Mouse (Mus musculus) kidney, embryonic 15.5 days (tissue): ENCODE measurements around the gene Lrrc32. TPM values are rescaled to one million over a fixed set of nuclear protein-coding genes. Genes with fewer than 3 reads are reported as not detected.
A peak's percentile ranks its signal among the peaks of the same experiment; 100 is the strongest.

Experiments
- ATAC-seq: fragments of 200-750 bp; cut with Nextera tagmentation; replicated peaks from 2 replicates; pipeline ENCODE4 v1.8.0; 2017; ENCODE audit warnings: moderate TSS enrichment; ENCODE audit not compliant: low FRiP score
- H3K27ac ChIP-seq: fragments of 300-500 bp; sonication (generic); 2 replicates; pipeline ENCODE4 v1.5.1; 2015; ENCODE audit warnings: mild to moderate bottlenecking, inconsistent platforms
- H3K27me3 ChIP-seq: fragments of 300-500 bp; sonication (generic); 2 replicates; pipeline ENCODE4 v1.6.1; 2015; ENCODE audit warnings: inconsistent platforms
- H3K36me3 ChIP-seq: fragments of 300-500 bp; sonication (generic); 2 replicates; pipeline ENCODE4 v1.6.1; 2015; ENCODE audit warnings: inconsistent platforms
- H3K4me1 ChIP-seq: fragments of 300-500 bp; sonication (generic); 2 replicates; pipeline ENCODE4 v1.6.1; 2015; ENCODE audit warnings: inconsistent platforms
- H3K4me2 ChIP-seq: fragments of 300-500 bp; sonication (generic); 2 replicates; pipeline ENCODE4 v1.6.1; 2015; ENCODE audit warnings: moderate library complexity, mild to moderate bottlenecking, inconsistent platforms
- H3K4me3 ChIP-seq: fragments of 300-500 bp; sonication (generic); replicated peaks from 2 replicates; pipeline ENCODE4 v1.5.1; 2015; ENCODE audit warnings: mild to moderate bottlenecking, inconsistent platforms
- H3K9ac ChIP-seq: fragments of 300-500 bp; sonication (generic); 2 replicates; pipeline ENCODE4 v1.6.1; 2015; ENCODE audit warnings: mild to moderate bottlenecking, inconsistent platforms
- H3K9me3 ChIP-seq: fragments of 300-500 bp; sonication (generic); replicated peaks from 2 replicates; pipeline ENCODE4 v1.6.1; 2016; ENCODE audit warnings: inconsistent platforms
- WGBS: fragments of 180-500 bp; shearing (Covaris S2); methylation state at CpG from one replicate; pipeline ENCODE4 v1.1.7; 2015; ENCODE audit warnings: mixed read lengths; 5-methylcytosine and 5-hydroxymethylcytosine counted together
- polyA plus RNA-seq: library from polyadenylated mRNA; unstranded; fragments of >200 nt; fragmentation: Nextera tagmentation; extraction: Ambion mirVana; gene quantifications from 2 replicates; pipeline ENCODE4 v1.2.1, GENCODE M21; 2015

Lrrc32 gene
- polyA plus RNA-seq = 12.7 and 16.9 TPM in 2 replicates

GRCm38 (mm10) chr7:98489131-98489530, at the start of gene Lrrc32:
Gene Lrrc32 (plus strand): TSS chr7:98489283.
- Histone ChIP-seq H3K9ac (peak within 1 kb of the TSS; percentile 45), H3K4me1 (peaks cover 68% of the 10 kb centered on the region), H3K9me3 (no peaks in the 10 kb centered on the region), H3K36me3 (no peaks in the 10 kb centered on the region), H3K27ac (peak within 1 kb of the TSS; percentile 24; the same call in 1 of the 2 replicates), H3K4me3 (peak within 1 kb of the TSS; percentile 57), H3K27me3 (peaks cover 14% of the 10 kb centered on the region; the same call in 1 of the 2 replicates), H3K4me2 (peak within 1 kb of the TSS; percentile 83)
- WGBS = 54% methylated on average over 6 of the region's 6 CpGs
- no peak for ATAC-seq

GRCm38 (mm10) chr7:98439956-98440466, 49.1 kb upstream of the Lrrc32 start, which contains the start of gene Gucy2d:
Gene Gucy2d (plus strand): TSS chr7:98440416.
- Histone ChIP-seq H3K4me1 (no peaks in the 10 kb centered on the region), H3K27me3 (no peaks in the 10 kb centered on the region), H3K4me2 (no peak within 1 kb of the TSS), H3K27ac (no peak within 1 kb of the TSS), H3K9me3 (no peaks in the 10 kb centered on the region), H3K9ac (no peak within 1 kb of the TSS), H3K36me3 (no peaks in the 10 kb centered on the region), H3K4me3 (no peak within 1 kb of the TSS)
- no peak for ATAC-seq
- WGBS = 45% methylated on average over 10 of the region's 10 CpGs

- Histone ChIP-seq H3K4me3 (no peak overlapping the region), H3K9me3 (no peaks in the 10 kb centered on the region), H3K36me3 (no peaks in the 10 kb centered on the region), H3K4me1 (no peaks in the 10 kb centered on the region), H3K4me2 (no peak overlapping the region), H3K27me3 (no peaks in the 10 kb centered on the region), H3K9ac (no peak overlapping the region), H3K27ac (no peak overlapping the region)
- 73% methylated on average over 3 of the region's 3 CpGs for WGBS
- no peak for ATAC-seq
Observed at GRCm38 (mm10) chr7:98446873-98447272, 42.2 kb upstream of the Lrrc32 start.

GRCm38 (mm10) chr7:98447585-98448308, 41.3 kb upstream of the Lrrc32 start:
- 65% methylated on average over 11 of the region's 11 CpGs for WGBS
- Histone ChIP-seq H3K9me3 (no peaks in the 10 kb centered on the region), H3K27me3 (no peaks in the 10 kb centered on the region), H3K36me3 (no peaks in the 10 kb centered on the region), H3K4me2 (no peak overlapping the region), H3K4me3 (no peak overlapping the region), H3K4me1 (no peaks in the 10 kb centered on the region), H3K27ac (no peak overlapping the region), H3K9ac (no peak overlapping the region)
- no peak for ATAC-seq

- H3K36me3 ChIP-seq = no peaks in the 10 kb centered on the region
- no peaks in the 10 kb centered on the region for H3K4me1 ChIP-seq
- H3K27me3 ChIP-seq = no peaks in the 10 kb centered on the region
- ATAC-seq = no peak
- H3K9ac ChIP-seq = no peak overlapping the region
- H3K27ac ChIP-seq = no peak overlapping the region
- 84% methylated on average over 5 of the region's 5 CpGs for WGBS
- no peak overlapping the region for H3K4me2 ChIP-seq
- no peak overlapping the region for H3K4me3 ChIP-seq
- H3K9me3 ChIP-seq = no peaks in the 10 kb centered on the region
Observed at GRCm38 (mm10) chr7:98448309-98448630, 40.8 kb upstream of the Lrrc32 start.

GRCm38 (mm10) chr7:98449696-98450095, 39.4 kb upstream of the Lrrc32 start:
- no peak overlapping the region for H3K4me2 ChIP-seq
- ATAC-seq = no peak
- H3K27me3 ChIP-seq = no peaks in the 10 kb centered on the region
- H3K9ac ChIP-seq = no peak overlapping the region
- peaks cover 6% of the 10 kb centered on the region for H3K4me1 ChIP-seq
- WGBS = 83% methylated on average over 9 of the region's 9 CpGs
- no peak overlapping the region for H3K27ac ChIP-seq
- H3K36me3 ChIP-seq = no peaks in the 10 kb centered on the region
- H3K9me3 ChIP-seq = no peaks in the 10 kb centered on the region
- H3K4me3 ChIP-seq = no peak overlapping the region

GRCm38 (mm10) chr7:98454397-98455120, 34.5 kb upstream of the Lrrc32 start:
- WGBS = 37% methylated on average over 10 of the region's 10 CpGs
- Histone ChIP-seq H3K4me3 (no peak overlapping the region), H3K27ac (peak overlapping the region; percentile 9; the same call in 1 of the 2 replicates), H3K27me3 (no peaks in the 10 kb centered on the region), H3K4me1 (peaks cover 13% of the 10 kb centered on the region), H3K36me3 (no peaks in the 10 kb centered on the region), H3K9ac (no peak overlapping the region), H3K9me3 (no peaks in the 10 kb centered on the region), H3K4me2 (0 out of 2 replicates have a peak overlapping the region, but pooled peaks have one; percentile 3)
- ATAC-seq = peak; percentile 36; the same call in 1 of the 2 replicates

- Histone ChIP-seq H3K9ac (no peak overlapping the region), H3K27ac (no peak overlapping the region), H3K36me3 (no peaks in the 10 kb centered on the region), H3K27me3 (no peaks in the 10 kb centered on the region), H3K4me1 (0 out of 2 replicates have a peak, but pooled peaks cover under 1% of the 10 kb centered on the region), H3K4me3 (no peak overlapping the region), H3K4me2 (no peak overlapping the region), H3K9me3 (no peaks in the 10 kb centered on the region)
- 43% methylated on average over 7 of the region's 7 CpGs for WGBS
- ATAC-seq = no peak
Observed at GRCm38 (mm10) chr7:98460319-98460718, 28.8 kb upstream of the Lrrc32 start.

- Histone ChIP-seq H3K4me2 (no peak overlapping the region), H3K27ac (no peak overlapping the region), H3K27me3 (no peaks in the 10 kb centered on the region), H3K36me3 (no peaks in the 10 kb centered on the region), H3K4me3 (no peak overlapping the region), H3K9me3 (no peaks in the 10 kb centered on the region), H3K4me1 (0 out of 2 replicates have a peak, but pooled peaks cover 2% of the 10 kb centered on the region), H3K9ac (no peak overlapping the region)
- ATAC-seq = no peak
- 67% methylated on average over 3 of the region's 3 CpGs for WGBS
Observed at GRCm38 (mm10) chr7:98469089-98469488, 20.0 kb upstream of the Lrrc32 start.

- H3K4me2 ChIP-seq = no peak overlapping the region
- H3K27ac ChIP-seq = no peak overlapping the region
- no peak for ATAC-seq
- H3K36me3 ChIP-seq = no peaks in the 10 kb centered on the region
- H3K4me1 ChIP-seq = 0 out of 2 replicates have a peak, but pooled peaks cover 2% of the 10 kb centered on the region
- 72% methylated on average over 2 of the region's 2 CpGs for WGBS
- H3K9me3 ChIP-seq = no peaks in the 10 kb centered on the region
- H3K4me3 ChIP-seq = no peak overlapping the region
- H3K9ac ChIP-seq = no peak overlapping the region
- H3K27me3 ChIP-seq = no peaks in the 10 kb centered on the region
Observed at GRCm38 (mm10) chr7:98472529-98472928, 16.6 kb upstream of the Lrrc32 start.

GRCm38 (mm10) chr7:98474558-98474957, 14.5 kb upstream of the Lrrc32 start:
- Histone ChIP-seq H3K9ac (no peak overlapping the region), H3K4me2 (no peak overlapping the region), H3K9me3 (no peaks in the 10 kb centered on the region), H3K4me1 (no peaks in the 10 kb centered on the region), H3K36me3 (no peaks in the 10 kb centered on the region), H3K4me3 (no peak overlapping the region), H3K27me3 (0 out of 2 replicates have a peak, but pooled peaks cover under 1% of the 10 kb centered on the region), H3K27ac (no peak overlapping the region)
- WGBS = 76% methylated on average over 1 of the region's 1 CpGs
- ATAC-seq = no peak

GRCm38 (mm10) chr7:98477153-98477552, 11.9 kb upstream of the Lrrc32 start:
- Histone ChIP-seq H3K4me3 (no peak overlapping the region), H3K36me3 (no peaks in the 10 kb centered on the region), H3K27ac (no peak overlapping the region), H3K4me2 (no peak overlapping the region), H3K9ac (no peak overlapping the region), H3K27me3 (peaks cover 12% of the 10 kb centered on the region), H3K9me3 (no peaks in the 10 kb centered on the region), H3K4me1 (peaks cover 13% of the 10 kb centered on the region)
- ATAC-seq = no peak
- WGBS = 58% methylated on average over 4 of the region's 4 CpGs
